Mouse (Mus musculus): ENCODE measurements around the gene Amh. TPM values are rescaled to one million over a fixed set of nuclear protein-coding genes. Genes with fewer than 3 reads are reported as not detected.

Amh gene
- polyA plus RNA-seq, 1 experiment from 2014 or later: not detected

- Histone ChIP-seq H3K4me2 (ENCODE audit: low read length) (no peak overlapping the region), H3K4me3 (replicated peaks; ENCODE audit: low read length) (no peak overlapping the region), H3K9me3 (ENCODE audit: control insufficient read depth, low read length) (no peaks in the 10 kb centered on the region), H3K27ac (ENCODE audit: low read length) (no peak overlapping the region), H3K36me3 (ENCODE audit: control insufficient read depth, insufficient read depth) (peaks cover 21% of the 10 kb centered on the region), H3K4me1 (replicated peaks; ENCODE audit: control insufficient read depth, insufficient read depth, low read length) (peaks cover 10% of the 10 kb centered on the region), H3K9ac (replicated peaks; ENCODE audit: low read depth, low read length) (no peak overlapping the region), H3K27me3 (replicated peaks; ENCODE audit: control insufficient read depth, insufficient read depth, low read length) (no peaks in the 10 kb centered on the region)
- ATAC-seq: no peak
- 93% methylated on average over 2 of the region's 2 CpGs for WGBS
Measured at GRCm38 (mm10) chr10:80763502-80763901, 41.5 kb upstream of the Amh start.

DNA sequence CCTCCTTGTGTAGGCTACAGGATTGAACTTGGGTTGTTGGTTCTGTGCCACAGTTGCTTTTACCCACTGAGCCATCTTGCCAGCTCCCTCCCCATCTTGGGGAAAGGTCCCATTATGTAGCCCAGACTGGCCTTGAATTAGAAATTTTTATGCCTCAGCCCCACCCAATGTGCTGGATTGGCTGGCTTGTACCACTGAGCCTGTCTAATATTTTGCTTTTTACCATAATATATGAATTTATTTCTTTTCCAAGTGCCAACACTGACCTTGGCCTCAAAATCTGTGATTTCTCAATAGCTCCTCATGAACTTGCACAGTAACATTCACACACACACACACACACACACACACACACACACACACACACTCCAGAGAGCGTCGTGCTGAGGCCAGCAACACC is 39.3 kb upstream of the Amh start:
- no peaks in the 10 kb centered on the region for H3K27me3 ChIP-seq (replicated peaks; ENCODE audit: control insufficient read depth, insufficient read depth, low read length)
- WGBS: 97% methylated on average over 2 of the region's 2 CpGs
- ATAC-seq: no peak
- H3K27ac ChIP-seq (ENCODE audit: low read length): no peak overlapping the region
- H3K4me1 ChIP-seq (replicated peaks; ENCODE audit: control insufficient read depth, insufficient read depth, low read length): peaks cover 3% of the 10 kb centered on the region; the same call in 1 of the 2 replicates
- H3K36me3 ChIP-seq (ENCODE audit: control insufficient read depth, insufficient read depth): peaks cover 29% of the 10 kb centered on the region
- no peaks in the 10 kb centered on the region for H3K9me3 ChIP-seq (ENCODE audit: control insufficient read depth, low read length)
- H3K9ac ChIP-seq (replicated peaks; ENCODE audit: low read depth, low read length): no peak overlapping the region
- no peak overlapping the region for H3K4me2 ChIP-seq (ENCODE audit: low read length)
- no peak overlapping the region for H3K4me3 ChIP-seq (replicated peaks; ENCODE audit: low read length)

DNA sequence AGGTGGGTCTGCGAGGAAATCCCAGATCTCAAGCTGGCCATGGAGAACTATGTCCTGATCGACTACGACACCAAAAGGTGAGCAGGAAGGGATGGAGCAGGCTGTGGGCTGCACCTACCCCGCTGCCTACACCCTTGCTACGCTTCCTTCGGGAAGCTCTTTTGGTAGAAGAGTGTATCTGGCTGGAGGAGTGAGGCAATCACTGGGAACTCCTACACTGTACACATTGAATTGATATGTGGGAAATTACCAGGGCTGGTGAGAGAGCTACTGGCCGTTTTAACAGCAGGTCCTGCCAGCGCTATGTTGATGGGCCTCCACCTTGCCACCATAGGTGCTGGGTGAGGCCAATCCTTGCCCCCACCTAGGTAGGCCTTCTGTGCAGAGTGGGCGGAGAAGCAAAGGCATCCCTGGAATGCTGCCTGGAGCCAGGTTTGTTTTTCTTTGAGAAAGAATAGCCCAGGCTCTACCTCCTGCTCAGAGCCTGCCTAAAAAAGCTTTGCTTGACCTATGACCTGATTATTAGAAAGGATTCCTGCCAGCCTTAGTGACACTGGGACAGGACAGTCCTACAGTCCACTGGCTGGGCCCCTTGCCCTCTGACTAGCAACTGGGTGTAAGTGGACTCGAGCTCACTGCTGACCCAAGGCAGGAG is 38.8 kb upstream of the Amh start:
- Histone ChIP-seq H3K4me2 (ENCODE audit: low read length) (no peak overlapping the region), H3K9me3 (ENCODE audit: control insufficient read depth, low read length) (no peaks in the 10 kb centered on the region), H3K27ac (ENCODE audit: low read length) (no peak overlapping the region), H3K4me3 (replicated peaks; ENCODE audit: low read length) (no peak overlapping the region), H3K9ac (replicated peaks; ENCODE audit: low read depth, low read length) (no peak overlapping the region), H3K27me3 (replicated peaks; ENCODE audit: control insufficient read depth, insufficient read depth, low read length) (no peaks in the 10 kb centered on the region), H3K36me3 (ENCODE audit: control insufficient read depth, insufficient read depth) (peaks cover 33% of the 10 kb centered on the region), H3K4me1 (replicated peaks; ENCODE audit: control insufficient read depth, insufficient read depth, low read length) (no peaks in the 10 kb centered on the region)
- ATAC-seq: no peak
- WGBS: 85% methylated on average over 10 of the region's 10 CpGs

DNA sequence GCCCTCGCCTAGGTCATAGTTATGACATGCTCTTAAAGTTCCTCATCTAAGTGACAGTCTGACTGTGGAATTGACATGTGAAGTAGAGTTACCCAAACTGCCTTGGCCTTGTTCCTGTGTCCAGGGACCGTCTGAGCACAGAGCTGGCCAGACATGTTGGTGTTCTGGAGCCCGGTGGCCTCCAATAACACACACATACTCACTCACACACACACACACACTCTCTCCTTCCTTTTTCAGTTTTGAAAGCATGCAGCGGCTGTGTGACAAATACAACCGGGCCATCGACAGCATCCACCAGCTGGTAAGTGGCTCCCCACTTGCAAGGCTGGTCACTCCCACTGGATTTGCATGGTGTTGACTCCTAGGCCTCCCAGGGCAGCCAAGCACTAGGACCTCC is 36.7 kb upstream of the Amh start:
- no peaks in the 10 kb centered on the region for H3K9me3 ChIP-seq (ENCODE audit: control insufficient read depth, low read length)
- WGBS: 93% methylated on average over 6 of the region's 6 CpGs
- H3K27ac ChIP-seq (ENCODE audit: low read length): no peak overlapping the region
- no peak overlapping the region for H3K9ac ChIP-seq (replicated peaks; ENCODE audit: low read depth, low read length)
- H3K4me1 ChIP-seq (replicated peaks; ENCODE audit: control insufficient read depth, insufficient read depth, low read length): no peaks in the 10 kb centered on the region
- no peaks in the 10 kb centered on the region for H3K27me3 ChIP-seq (replicated peaks; ENCODE audit: control insufficient read depth, insufficient read depth, low read length)
- no peak overlapping the region for H3K4me2 ChIP-seq (ENCODE audit: low read length)
- ATAC-seq: no peak
- H3K36me3 ChIP-seq (ENCODE audit: control insufficient read depth, insufficient read depth): peaks cover 50% of the 10 kb centered on the region
- no peak overlapping the region for H3K4me3 ChIP-seq (replicated peaks; ENCODE audit: low read length)

DNA sequence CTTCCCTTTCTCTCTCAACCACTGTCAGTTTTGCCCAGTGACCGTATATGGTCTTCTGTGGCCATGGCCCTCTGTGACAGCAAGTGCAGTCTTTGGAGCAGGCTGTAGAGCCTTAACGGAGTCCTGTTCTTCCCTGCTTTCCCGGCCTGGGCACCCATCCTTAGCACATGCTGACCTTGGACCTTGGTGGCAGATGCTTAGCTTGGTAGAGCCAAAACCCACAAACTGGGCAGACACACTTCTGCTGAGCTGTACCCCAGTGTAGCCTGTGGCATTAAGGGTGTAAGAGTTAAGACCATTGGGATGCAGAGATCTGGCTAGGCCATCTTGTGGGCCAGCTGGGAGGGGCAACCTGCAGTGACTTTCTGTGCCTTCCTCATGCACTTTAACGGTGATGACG is 31.2 kb upstream of the Amh start:
- Histone ChIP-seq H3K27ac (ENCODE audit: low read length) (peak overlapping the region; percentile 77), H3K9ac (replicated peaks; ENCODE audit: low read depth, low read length) (no peak overlapping the region), H3K4me3 (replicated peaks; ENCODE audit: low read length) (no peak overlapping the region), H3K4me2 (ENCODE audit: low read length) (no peak overlapping the region), H3K9me3 (ENCODE audit: control insufficient read depth, low read length) (no peaks in the 10 kb centered on the region), H3K4me1 (replicated peaks; ENCODE audit: control insufficient read depth, insufficient read depth, low read length) (peaks cover 7% of the 10 kb centered on the region), H3K27me3 (replicated peaks; ENCODE audit: control insufficient read depth, insufficient read depth, low read length) (no peaks in the 10 kb centered on the region), H3K36me3 (ENCODE audit: control insufficient read depth, insufficient read depth) (peaks cover 47% of the 10 kb centered on the region)
- whole genome bisulfite sequencing: 90% methylated on average over 5 of the region's 5 CpGs
- no peak for ATAC-seq

DNA sequence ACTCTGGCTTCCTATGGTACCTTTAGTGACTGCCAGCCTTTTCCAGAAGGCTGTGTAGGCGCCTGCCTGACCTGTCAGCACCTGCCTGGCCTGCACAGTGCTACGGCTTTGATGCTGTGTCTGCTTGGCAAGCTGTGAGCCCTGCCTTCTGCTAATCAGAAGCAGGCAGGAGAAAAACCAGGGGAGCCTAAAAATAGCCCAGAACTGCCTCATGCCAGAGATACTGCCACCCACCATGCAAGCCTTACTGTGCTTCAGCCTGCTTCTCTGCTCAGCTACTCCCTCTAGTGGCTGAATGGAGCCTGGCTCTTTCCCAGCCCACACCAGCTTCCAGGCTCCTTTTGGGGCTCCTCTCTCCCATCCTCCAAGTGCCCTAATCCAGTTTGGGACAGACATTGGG is 30.5 kb upstream of the Amh start:
- H3K9ac ChIP-seq (replicated peaks; ENCODE audit: low read depth, low read length): peak overlapping the region; percentile 14; the same call in 1 of the 2 replicates
- no peaks in the 10 kb centered on the region for H3K9me3 ChIP-seq (ENCODE audit: control insufficient read depth, low read length)
- 47% methylated on average over 2 of the region's 2 CpGs for WGBS
- H3K4me3 ChIP-seq (replicated peaks; ENCODE audit: low read length): no peak overlapping the region
- peak; percentile 89 for ATAC-seq
- no peaks in the 10 kb centered on the region for H3K27me3 ChIP-seq (replicated peaks; ENCODE audit: control insufficient read depth, insufficient read depth, low read length)
- peak overlapping the region; percentile 77 for H3K27ac ChIP-seq (ENCODE audit: low read length)
- no peak overlapping the region for H3K4me2 ChIP-seq (ENCODE audit: low read length)
- H3K4me1 ChIP-seq (replicated peaks; ENCODE audit: control insufficient read depth, insufficient read depth, low read length): peaks cover 7% of the 10 kb centered on the region
- H3K36me3 ChIP-seq (ENCODE audit: control insufficient read depth, insufficient read depth): peaks cover 45% of the 10 kb centered on the region

DNA sequence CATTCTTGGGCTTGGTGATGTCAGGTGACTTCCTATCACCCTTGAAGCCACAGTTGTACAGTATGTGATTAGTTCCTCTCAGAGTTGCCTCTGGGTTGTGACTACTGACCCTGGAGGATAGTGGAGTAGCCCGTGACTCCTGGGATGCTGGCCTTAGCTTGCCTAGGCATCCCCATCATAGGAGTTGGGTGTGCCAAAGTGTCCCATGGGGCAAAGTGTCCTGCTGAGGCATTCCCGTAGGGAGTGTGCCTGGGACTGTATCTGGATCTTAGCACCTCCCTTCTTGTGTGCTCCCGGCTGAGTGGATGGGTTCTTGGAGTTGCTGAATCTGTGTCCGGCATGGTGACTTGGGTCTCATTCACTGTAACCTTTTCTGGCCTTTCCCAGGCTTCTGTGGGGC is 30.1 kb upstream of the Amh start:
- no peak overlapping the region for H3K9ac ChIP-seq (replicated peaks; ENCODE audit: low read depth, low read length)
- 90% methylated on average over 4 of the region's 4 CpGs for WGBS
- no peaks in the 10 kb centered on the region for H3K9me3 ChIP-seq (ENCODE audit: control insufficient read depth, low read length)
- peaks cover 45% of the 10 kb centered on the region for H3K36me3 ChIP-seq (ENCODE audit: control insufficient read depth, insufficient read depth)
- H3K4me3 ChIP-seq (replicated peaks; ENCODE audit: low read length): no peak overlapping the region
- no peak overlapping the region for H3K4me2 ChIP-seq (ENCODE audit: low read length)
- H3K27me3 ChIP-seq (replicated peaks; ENCODE audit: control insufficient read depth, insufficient read depth, low read length): no peaks in the 10 kb centered on the region
- H3K4me1 ChIP-seq (replicated peaks; ENCODE audit: control insufficient read depth, insufficient read depth, low read length): peaks cover 7% of the 10 kb centered on the region
- no peak overlapping the region for H3K27ac ChIP-seq (ENCODE audit: low read length)
- ATAC-seq: 0 out of 2 replicates have a peak, but pooled peaks have one; percentile 16

DNA sequence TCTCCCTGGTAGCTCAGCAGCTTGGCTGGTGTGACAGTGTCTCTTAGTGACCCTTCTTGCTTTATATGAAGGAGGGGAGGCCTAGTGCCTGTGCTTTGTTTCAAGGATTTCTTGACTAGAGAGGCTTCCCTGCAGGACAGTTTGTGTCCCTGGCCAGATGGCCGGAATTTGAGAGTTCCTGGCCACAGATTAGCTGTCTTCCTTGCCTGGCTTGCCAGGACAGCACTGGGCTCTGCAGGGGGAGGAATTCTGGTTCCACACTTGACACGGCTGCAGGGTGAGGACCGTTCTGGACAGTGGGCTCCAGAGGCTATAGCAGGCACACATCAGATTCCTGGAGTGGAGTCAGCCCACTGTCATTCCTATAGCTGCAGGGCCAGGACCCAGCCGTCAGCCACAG is 29.3 kb upstream of the Amh start:
- no peak overlapping the region for H3K4me2 ChIP-seq (ENCODE audit: low read length)
- no peak overlapping the region for H3K27ac ChIP-seq (ENCODE audit: low read length)
- no peak overlapping the region for H3K4me3 ChIP-seq (replicated peaks; ENCODE audit: low read length)
- no peak overlapping the region for H3K9ac ChIP-seq (replicated peaks; ENCODE audit: low read depth, low read length)
- ATAC-seq: no peak
- H3K27me3 ChIP-seq (replicated peaks; ENCODE audit: control insufficient read depth, insufficient read depth, low read length): no peaks in the 10 kb centered on the region
- peaks cover 7% of the 10 kb centered on the region for H3K4me1 ChIP-seq (replicated peaks; ENCODE audit: control insufficient read depth, insufficient read depth, low read length)
- H3K36me3 ChIP-seq (ENCODE audit: control insufficient read depth, insufficient read depth): peaks cover 40% of the 10 kb centered on the region
- 93% methylated on average over 4 of the region's 4 CpGs for WGBS
- no peaks in the 10 kb centered on the region for H3K9me3 ChIP-seq (ENCODE audit: control insufficient read depth, low read length)

DNA sequence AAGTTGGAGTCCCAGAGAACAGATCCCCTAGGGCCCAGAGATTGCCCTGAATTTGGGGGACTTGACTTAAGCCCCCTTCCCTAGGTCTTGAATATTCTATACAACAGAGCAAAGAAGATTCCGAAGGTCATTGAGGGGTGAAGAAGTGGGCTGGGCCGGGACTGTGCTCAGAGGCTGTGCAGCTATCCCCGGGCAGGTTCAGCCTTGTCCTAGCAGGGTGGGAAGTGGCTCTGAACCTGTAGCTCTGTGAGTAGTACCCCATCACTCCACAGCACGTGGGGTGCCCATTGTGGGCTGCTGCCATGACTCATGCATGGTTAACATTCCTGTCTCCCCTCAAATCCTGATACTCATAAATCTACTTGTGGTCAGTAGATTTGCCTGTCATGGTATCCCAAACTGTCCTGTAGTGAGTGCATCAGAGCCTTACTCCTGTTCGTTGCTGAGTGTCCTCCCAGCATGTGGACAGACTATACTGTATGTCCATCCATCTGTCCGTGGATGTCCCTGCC is 28.6 kb upstream of the Amh start:
- WGBS: 83% methylated on average over 6 of the region's 6 CpGs
- Histone ChIP-seq H3K9ac (replicated peaks; ENCODE audit: low read depth, low read length) (no peak overlapping the region), H3K9me3 (ENCODE audit: control insufficient read depth, low read length) (no peaks in the 10 kb centered on the region), H3K27ac (ENCODE audit: low read length) (no peak overlapping the region), H3K4me2 (ENCODE audit: low read length) (no peak overlapping the region), H3K36me3 (ENCODE audit: control insufficient read depth, insufficient read depth) (peaks cover 42% of the 10 kb centered on the region), H3K4me1 (replicated peaks; ENCODE audit: control insufficient read depth, insufficient read depth, low read length) (peaks cover 7% of the 10 kb centered on the region), H3K4me3 (replicated peaks; ENCODE audit: low read length) (no peak overlapping the region), H3K27me3 (replicated peaks; ENCODE audit: control insufficient read depth, insufficient read depth, low read length) (no peaks in the 10 kb centered on the region)
- no peak for ATAC-seq

DNA sequence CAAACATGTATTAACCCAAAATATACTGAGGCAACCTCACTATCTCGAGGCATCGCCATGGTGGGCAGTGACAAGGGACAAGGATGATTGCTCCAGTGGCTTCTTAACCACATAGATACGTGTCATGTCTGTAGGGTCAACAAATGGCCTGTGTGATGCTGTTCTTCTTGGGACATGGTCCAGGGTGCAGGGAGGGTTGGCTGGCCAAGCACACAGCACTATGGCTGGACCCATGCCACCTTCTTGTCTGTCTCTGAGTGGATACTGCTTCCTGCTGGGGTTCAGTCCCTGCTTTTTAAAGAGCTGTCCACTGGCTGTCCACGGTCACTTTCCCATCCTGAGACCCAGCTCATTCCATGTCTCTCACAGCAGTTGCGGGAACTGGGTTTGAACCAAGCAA is 27.9 kb upstream of the Amh start:
- Histone ChIP-seq H3K4me1 (replicated peaks; ENCODE audit: control insufficient read depth, insufficient read depth, low read length) (peaks cover 7% of the 10 kb centered on the region), H3K9me3 (ENCODE audit: control insufficient read depth, low read length) (no peaks in the 10 kb centered on the region), H3K36me3 (ENCODE audit: control insufficient read depth, insufficient read depth) (peaks cover 41% of the 10 kb centered on the region), H3K4me3 (replicated peaks; ENCODE audit: low read length) (no peak overlapping the region), H3K9ac (replicated peaks; ENCODE audit: low read depth, low read length) (no peak overlapping the region), H3K27ac (ENCODE audit: low read length) (no peak overlapping the region), H3K4me2 (ENCODE audit: low read length) (no peak overlapping the region), H3K27me3 (replicated peaks; ENCODE audit: control insufficient read depth, insufficient read depth, low read length) (no peaks in the 10 kb centered on the region)
- no peak for ATAC-seq
- 95% methylated on average over 5 of the region's 5 CpGs for WGBS
